8 mouse cellular contexts compared by ENCODE assay signal in the genomic region with DNA sequence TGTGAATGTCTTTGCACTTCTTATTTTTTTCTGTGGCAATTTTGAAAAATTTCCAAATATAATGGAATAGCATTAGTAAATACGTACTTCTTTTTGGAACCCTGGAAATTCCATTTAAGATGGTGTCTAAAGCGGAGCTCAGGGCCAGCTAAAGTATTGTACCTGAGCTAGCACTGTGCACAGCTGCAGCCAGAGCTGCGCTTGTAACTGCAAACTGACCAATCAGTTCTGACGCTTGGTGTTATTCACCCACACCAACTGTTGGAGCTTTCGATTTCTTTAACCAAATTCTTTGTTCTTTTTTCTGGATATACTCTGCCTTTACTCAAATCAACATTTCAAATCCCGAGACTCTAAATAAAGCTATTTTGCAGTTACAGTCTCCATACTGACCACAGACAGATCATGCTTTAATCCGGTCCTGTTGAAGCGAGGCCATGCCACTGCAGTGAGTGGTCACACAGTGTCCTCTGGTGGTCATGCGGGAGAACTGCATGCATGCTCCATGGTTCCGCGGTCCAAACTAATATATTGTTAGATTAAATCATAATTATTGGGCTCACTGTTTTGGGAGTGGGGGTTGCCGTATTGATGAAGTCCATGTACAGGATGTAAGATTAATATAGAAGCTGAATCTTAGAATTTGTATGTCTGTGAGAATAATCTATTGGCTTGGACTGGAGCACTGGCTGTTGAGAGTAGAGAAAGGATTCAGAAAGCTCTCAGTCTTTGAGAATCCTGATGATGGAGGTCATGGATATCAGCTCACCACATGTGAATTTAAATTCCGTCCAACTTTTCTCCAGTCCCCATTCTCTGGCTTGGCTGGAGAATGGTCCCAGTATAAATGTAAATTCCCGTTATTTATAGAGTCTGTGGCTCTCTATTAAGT.
DNase-seq lines count a peak whose midpoint lies in the region; ATAC-seq and TF ChIP-seq lines count a peak whose summit lies in the region.

No protein-coding gene starts in this region.

- H3K9ac ChIP-seq in embryonic facial prominence, embryonic 11.5 days (replicated peaks; ENCODE audit: low read length) = no peak overlapping the region
- no peak overlapping the region for H3K9ac ChIP-seq in heart, embryonic 14.5 days (ENCODE audit: low read length)
- H3K9ac ChIP-seq in kidney, postnatal 0 days (ENCODE audit: low read depth, low read length) = no peak overlapping the region
- H3K9ac ChIP-seq in liver, embryonic 14.5 days (replicated peaks) = no peak overlapping the region
- H3K9ac ChIP-seq in neural tube, embryonic 12.5 days = no peak overlapping the region

- peak; percentile 75 for DNase-seq in adrenal gland, postnatal 14 days
- peak; percentile 77 for DNase-seq in embryonic facial prominence, embryonic 11.5 days (ENCODE audit: low spot score)
- DNase-seq in kidney, postnatal 0 days (ENCODE audit: low spot score) = peak; percentile 79
- DNase-seq in liver, embryonic 14.5 days (ENCODE audit: low read depth in 3 of 3, low spot score in 3 of 3) = no peak
- DNase-seq in testis, postnatal 10 days (ENCODE audit: low spot score) = peak; percentile 75

- 38% methylated on average over 14 of the region's 14 CpGs for WGBS in embryonic facial prominence, embryonic 11.5 days
- WGBS in heart, embryonic 14.5 days = 33% methylated on average over 14 of the region's 14 CpGs
- 34% methylated on average over 14 of the region's 14 CpGs for WGBS in kidney, postnatal 0 days
- 29% methylated on average over 14 of the region's 14 CpGs for WGBS in liver, embryonic 14.5 days (ENCODE audit: insufficient replicate concordance)
- WGBS in neural tube, embryonic 12.5 days = 38% methylated on average over 14 of the region's 14 CpGs

- no peaks in the 10 kb centered on the region for H3K79me2 ChIP-seq in C2C12 (ENCODE audit: control insufficient read depth, insufficient read depth)

- H3K4me2 ChIP-seq in embryonic facial prominence, embryonic 11.5 days (ENCODE audit: low read depth, low read length) = no peak overlapping the region
- H3K4me2 ChIP-seq in heart, embryonic 14.5 days (ENCODE audit: low read length) = 0 out of 2 replicates have a peak overlapping the region, but pooled peaks have one; percentile 14
- 0 out of 2 replicates have a peak overlapping the region, but pooled peaks have one; percentile 23 for H3K4me2 ChIP-seq in kidney, postnatal 0 days (ENCODE audit: low read length)
- H3K4me2 ChIP-seq in liver, embryonic 14.5 days (ENCODE audit: low read depth) = no peak overlapping the region
- no peak overlapping the region for H3K4me2 ChIP-seq in neural tube, embryonic 12.5 days (replicated peaks)

- no peak for TF ChIP-seq EP300 in liver, embryonic 14.5 days (IDR thresholded peaks at IDR 0.05; ENCODE audit: low read depth)

- H3K4me3 ChIP-seq in C2C12 (ENCODE audit: insufficient read depth, poor library complexity, severe bottlenecking) = no peak overlapping the region
- H3K4me3 ChIP-seq in embryonic facial prominence, embryonic 11.5 days (ENCODE audit: low read depth, low read length) = no peak overlapping the region
- no peak overlapping the region for H3K4me3 ChIP-seq in heart, embryonic 14.5 days (ENCODE audit: control insufficient read depth in 1 of 2, insufficient read depth in 1 of 2, low read depth in 1 of 2, low read length in 2 of 2)
- no peak overlapping the region for H3K4me3 ChIP-seq in kidney, postnatal 0 days (replicated peaks; ENCODE audit: low read depth, low read length)
- no peak overlapping the region for H3K4me3 ChIP-seq in liver, embryonic 14.5 days (ENCODE audit: insufficient read depth in 1 of 2, low read depth in 2 of 2, low read length in 2 of 2)
- H3K4me3 ChIP-seq in neural tube, embryonic 12.5 days = no peak overlapping the region

- H3K36me3 ChIP-seq in C2C12 (ENCODE audit: control insufficient read depth, insufficient read depth) = no peaks in the 10 kb centered on the region
- no peaks in the 10 kb centered on the region for H3K36me3 ChIP-seq in embryonic facial prominence, embryonic 11.5 days (replicated peaks; ENCODE audit: control insufficient read depth, insufficient read depth, low read depth, low read length)
- no peaks in the 10 kb centered on the region for H3K36me3 ChIP-seq in heart, embryonic 14.5 days (ENCODE audit: control insufficient read depth, insufficient read depth, low read length)
- H3K36me3 ChIP-seq in kidney, postnatal 0 days (ENCODE audit: insufficient read depth, low read length) = no peaks in the 10 kb centered on the region
- H3K36me3 ChIP-seq in liver, embryonic 14.5 days (replicated peaks; ENCODE audit: control insufficient read depth, insufficient read depth, low read depth) = no peaks in the 10 kb centered on the region
- no peaks in the 10 kb centered on the region for H3K36me3 ChIP-seq in neural tube, embryonic 12.5 days

- H3ac ChIP-seq in C2C12 (ENCODE audit: control insufficient read depth, insufficient read length, low read depth) = no peak overlapping the region

- ATAC-seq in embryonic facial prominence, embryonic 11.5 days (replicated peaks; ENCODE audit: insufficient number of reproducible peaks, low FRiP score, low TSS enrichment, low read depth) = peak; percentile 79; the same call in 1 of the 2 replicates
- ATAC-seq in heart, embryonic 14.5 days (ENCODE audit: insufficient number of reproducible peaks, insufficient read depth, low FRiP score, low read depth) = no peak
- ATAC-seq in kidney, postnatal 0 days (replicated peaks; ENCODE audit: low FRiP score, low read depth) = peak; percentile 78
- no peak for ATAC-seq in liver, embryonic 14.5 days (ENCODE audit: insufficient read depth)
- peak; percentile 87 for ATAC-seq in neural tube, embryonic 12.5 days (ENCODE audit: low FRiP score, low read depth)

- H3K9me3 ChIP-seq in embryonic facial prominence, embryonic 11.5 days (replicated peaks; ENCODE audit: control insufficient read depth, low read length) = no peaks in the 10 kb centered on the region
- no peaks in the 10 kb centered on the region for H3K9me3 ChIP-seq in heart, embryonic 14.5 days (ENCODE audit: control insufficient read depth, low read length)
- no peaks in the 10 kb centered on the region for H3K9me3 ChIP-seq in kidney, postnatal 0 days (replicated peaks; ENCODE audit: low read length)
- no peaks in the 10 kb centered on the region for H3K9me3 ChIP-seq in liver, embryonic 14.5 days (ENCODE audit: control insufficient read depth, low read length)
- H3K9me3 ChIP-seq in neural tube, embryonic 12.5 days = no peaks in the 10 kb centered on the region

- H3K27ac ChIP-seq in embryonic facial prominence, embryonic 11.5 days (replicated peaks; ENCODE audit: low read depth, low read length) = no peak overlapping the region
- no peak overlapping the region for H3K27ac ChIP-seq in heart, embryonic 14.5 days (replicated peaks in 1 of 2; ENCODE audit: control insufficient read depth in 1 of 2, insufficient read depth in 1 of 2, low read depth in 2 of 2, low read length in 2 of 2)
- no peak overlapping the region for H3K27ac ChIP-seq in kidney, postnatal 0 days
- no peak overlapping the region for H3K27ac ChIP-seq in liver, embryonic 14.5 days
- H3K27ac ChIP-seq in neural tube, embryonic 12.5 days = no peak overlapping the region

- TF ChIP-seq CTCF in C2C12 (IDR thresholded peaks at IDR 0.05; ENCODE audit: control insufficient read depth, insufficient read depth, insufficient read length) = peak; percentile 95
- TF ChIP-seq CTCF in kidney, postnatal 0 days (IDR thresholded peaks at IDR 0.05; ENCODE audit: low read depth) = peak; percentile 100
- TF ChIP-seq CTCF in liver, embryonic 14.5 days (IDR thresholded peaks at IDR 0.05; ENCODE audit: low read depth) = peak; percentile 97

- no peaks in the 10 kb centered on the region for H3K79me3 ChIP-seq in C2C12 (ENCODE audit: low read depth)

- H3K4me1 ChIP-seq in embryonic facial prominence, embryonic 11.5 days (ENCODE audit: control insufficient read depth, insufficient read depth, low read length) = no peaks in the 10 kb centered on the region
- H3K4me1 ChIP-seq in heart, embryonic 14.5 days (ENCODE audit: control insufficient read depth in 2 of 2, insufficient read depth in 2 of 2, low read length in 2 of 2) = no peaks in the 10 kb centered on the region
- H3K4me1 ChIP-seq in kidney, postnatal 0 days (replicated peaks; ENCODE audit: insufficient read depth, low read length) = no peaks in the 10 kb centered on the region
- no peaks in the 10 kb centered on the region for H3K4me1 ChIP-seq in liver, embryonic 14.5 days (replicated peaks; ENCODE audit: control insufficient read depth in 2 of 2, insufficient read depth in 2 of 2, low read length in 1 of 2)
- no peaks in the 10 kb centered on the region for H3K4me1 ChIP-seq in neural tube, embryonic 12.5 days

- peaks cover 7% of the 10 kb centered on the region for H3K27me3 ChIP-seq in C2C12 (ENCODE audit: control insufficient read depth, insufficient read depth, insufficient read length)
- no peaks in the 10 kb centered on the region for H3K27me3 ChIP-seq in embryonic facial prominence, embryonic 11.5 days (ENCODE audit: control insufficient read depth, insufficient read depth, low read length)
- H3K27me3 ChIP-seq in heart, embryonic 14.5 days (ENCODE audit: control insufficient read depth, insufficient read depth, low read length) = no peaks in the 10 kb centered on the region
- no peaks in the 10 kb centered on the region for H3K27me3 ChIP-seq in kidney, postnatal 0 days (ENCODE audit: insufficient read depth, low read length)
- H3K27me3 ChIP-seq in liver, embryonic 14.5 days (ENCODE audit: control insufficient read depth, insufficient read depth, low read length) = no peaks in the 10 kb centered on the region
- no peaks in the 10 kb centered on the region for H3K27me3 ChIP-seq in neural tube, embryonic 12.5 days (replicated peaks)

TF ChIP-seq in C2C12, 6 proteins besides CTCF, POLR2A, EP300 and RAD21:
- TF ChIP-seq CEBPB (IDR thresholded peaks at IDR 0.05; ENCODE audit: low read depth) (no peak), MYOD1 (IDR thresholded peaks at IDR 0.05; ENCODE audit: control insufficient read depth, insufficient read length, low read depth) (no peak), USF1 (IDR thresholded peaks at IDR 0.05; ENCODE audit: low read depth) (no peak), FOSL1 (IDR thresholded peaks at IDR 0.05; ENCODE audit: insufficient read depth, low read length, poor library complexity, severe bottlenecking) (no peak), MAX (IDR thresholded peaks at IDR 0.05) (no peak), MYOG (IDR thresholded peaks at IDR 0.05; ENCODE audit: control insufficient read depth, extremely low read depth, insufficient read length) (no peak)

Comparison
In these comparisons a context has a peak if more than half of its experiments do, and no peak if none do; other contexts are left out.
1. DNase-seq: peak in adrenal gland, postnatal 14 days (single experiment), embryonic facial prominence, embryonic 11.5 days (single experiment), kidney, postnatal 0 days (single experiment) and testis, postnatal 10 days (single experiment); none in liver, embryonic 14.5 days (0 of 3).
2. ATAC-seq: peak in embryonic facial prominence, embryonic 11.5 days (single experiment), kidney, postnatal 0 days (single experiment) and neural tube, embryonic 12.5 days (single experiment); none in heart, embryonic 14.5 days (single experiment) and liver, embryonic 14.5 days (single experiment).
3. H3K4me2 ChIP-seq: peak in heart, embryonic 14.5 days (single experiment) and kidney, postnatal 0 days (single experiment); none in embryonic facial prominence, embryonic 11.5 days (single experiment), liver, embryonic 14.5 days (single experiment) and neural tube, embryonic 12.5 days (single experiment).
4. Peak in every context shown above with its lines, with median percentiles within 50 percentile points of each other: CTCF ChIP-seq.